Mouse (Mus musculus) embryonic facial prominence, embryonic 14.5 days (tissue): ENCODE measurements at regions not wholly inside any gene's neighbourhood (a gene's known extent, or its start where the extent isn't known, plus 50 kb on each side); places are given as distances from the start of the nearest gene placed in this dataset.

ENCODE experiments used
- ATAC-seq: fragments of 200-750 bp; cut with Nextera tagmentation; 2 replicates; pipeline ENCODE4 v1.8.0; 2017; ENCODE audit warnings: low read depth, moderate number of reproducible peaks, moderate TSS enrichment
- DNase-seq: peaks from one replicate; pipeline ENCODE4 v3.0.0-alpha.2; 2015; ENCODE audit warnings: low spot score
- H3K27ac ChIP-seq: fragments of 300-500 bp; sonication (generic); replicated peaks from 2 replicates; pipeline ENCODE4 v1.5.1; 2014; ENCODE audit warnings: low read depth, mild to moderate bottlenecking, low read length, moderate library complexity
- H3K27me3 ChIP-seq: fragments of 300-500 bp; sonication (generic); replicated peaks from 2 replicates; pipeline ENCODE4 v1.6.1; 2014; ENCODE audit warnings: low read length; ENCODE audit not compliant: control insufficient read depth, insufficient read depth
- H3K36me3 ChIP-seq: fragments of 300-500 bp; sonication (generic); 2 replicates; pipeline ENCODE4 v1.6.1; 2014; ENCODE audit warnings: low read length, mixed read lengths; ENCODE audit not compliant: control insufficient read depth, insufficient read depth
- H3K4me1 ChIP-seq: fragments of 300-500 bp; sonication (generic); 2 replicates; pipeline ENCODE4 v1.6.1; 2014; ENCODE audit warnings: antibody characterized with exemption, low read length; ENCODE audit not compliant: control insufficient read depth, insufficient read depth
- H3K4me2 ChIP-seq: fragments of 300-500 bp; sonication (generic); 2 replicates; pipeline ENCODE4 v1.6.1; 2014; ENCODE audit warnings: low read depth, mild to moderate bottlenecking, low read length, moderate library complexity, mixed read lengths
- H3K4me3 ChIP-seq: fragments of 300-500 bp; sonication (generic); 2 replicates; pipeline ENCODE4 v1.5.1; 2014; ENCODE audit warnings: low read depth, mild to moderate bottlenecking, low read length
- H3K9ac ChIP-seq: fragments of 300-500 bp; sonication (generic); 2 replicates; pipeline ENCODE4 v1.6.1; 2014; ENCODE audit warnings: low read depth, mild to moderate bottlenecking, low read length, moderate library complexity, mixed read lengths
- H3K9me3 ChIP-seq: fragments of 300-500 bp; sonication (generic); 2 replicates; pipeline ENCODE4 v1.6.1; 2016; ENCODE audit warnings: low read length; ENCODE audit not compliant: control insufficient read depth
- WGBS: fragments of 180-500 bp; shearing (Covaris S2); extraction: QIAGEN DNeasy Blood & Tissue Kit; methylation state at CpG from one replicate; pipeline ENCODE4 v1.1.7; 2014; 5-methylcytosine and 5-hydroxymethylcytosine counted together

DNA sequence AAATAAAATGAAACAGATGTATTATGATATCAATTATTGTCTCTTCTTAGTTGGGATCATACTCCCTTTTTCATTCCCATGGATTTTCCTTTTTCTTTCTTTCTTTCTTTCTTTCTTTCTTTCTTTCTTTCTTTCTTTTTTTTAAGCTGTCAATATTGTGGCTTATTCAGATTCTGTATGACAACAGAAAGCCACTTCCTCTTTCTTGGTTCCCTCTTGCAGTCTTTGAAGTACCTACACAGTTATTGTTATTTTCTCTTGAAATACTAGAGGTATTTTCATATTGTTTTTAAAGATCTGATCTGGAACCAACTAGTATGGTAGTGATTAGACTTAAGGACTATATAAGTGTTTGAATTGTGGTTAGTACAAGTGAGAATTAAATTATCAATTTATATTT is 444.6 kb upstream of the Fam174a start:
- Histone ChIP-seq H3K4me1 (no peaks in the 10 kb centered on the region), H3K9me3 (no peaks in the 10 kb centered on the region), H3K27me3 (no peaks in the 10 kb centered on the region), H3K36me3 (no peaks in the 10 kb centered on the region), H3K4me3 (no peak overlapping the region), H3K9ac (no peak overlapping the region), H3K27ac (no peak overlapping the region), H3K4me2 (no peak overlapping the region)
- DNase-seq = no peak
- no peak for ATAC-seq

DNA sequence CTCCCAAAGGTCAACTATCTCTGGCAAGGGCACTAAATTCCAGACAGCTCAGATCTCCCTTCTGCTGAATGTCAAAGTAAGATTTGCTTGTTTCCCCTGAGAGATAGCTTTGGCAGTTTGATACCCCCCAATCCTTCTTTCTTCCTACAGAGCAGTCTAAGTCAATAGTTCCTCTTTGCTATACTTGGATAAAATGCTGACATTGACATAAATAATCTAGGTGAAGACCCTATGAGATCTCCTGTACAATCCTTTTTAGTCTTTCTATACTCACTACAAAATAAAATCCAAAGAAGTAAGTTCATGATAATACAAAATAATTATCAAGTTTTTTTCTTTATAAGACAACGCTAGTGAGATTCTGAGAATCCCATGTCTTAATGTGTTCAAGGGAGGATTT is 432.9 kb upstream of the Fam174a start:
- no peaks in the 10 kb centered on the region for H3K9me3 ChIP-seq
- H3K4me2 ChIP-seq = no peak overlapping the region
- H3K4me1 ChIP-seq = no peaks in the 10 kb centered on the region
- WGBS = 98% methylated on average over 1 of the region's 1 CpGs
- no peaks in the 10 kb centered on the region for H3K27me3 ChIP-seq
- no peak for ATAC-seq
- no peak overlapping the region for H3K27ac ChIP-seq
- no peak overlapping the region for H3K4me3 ChIP-seq
- H3K9ac ChIP-seq = no peak overlapping the region
- no peaks in the 10 kb centered on the region for H3K36me3 ChIP-seq
- DNase-seq = no peak

DNA sequence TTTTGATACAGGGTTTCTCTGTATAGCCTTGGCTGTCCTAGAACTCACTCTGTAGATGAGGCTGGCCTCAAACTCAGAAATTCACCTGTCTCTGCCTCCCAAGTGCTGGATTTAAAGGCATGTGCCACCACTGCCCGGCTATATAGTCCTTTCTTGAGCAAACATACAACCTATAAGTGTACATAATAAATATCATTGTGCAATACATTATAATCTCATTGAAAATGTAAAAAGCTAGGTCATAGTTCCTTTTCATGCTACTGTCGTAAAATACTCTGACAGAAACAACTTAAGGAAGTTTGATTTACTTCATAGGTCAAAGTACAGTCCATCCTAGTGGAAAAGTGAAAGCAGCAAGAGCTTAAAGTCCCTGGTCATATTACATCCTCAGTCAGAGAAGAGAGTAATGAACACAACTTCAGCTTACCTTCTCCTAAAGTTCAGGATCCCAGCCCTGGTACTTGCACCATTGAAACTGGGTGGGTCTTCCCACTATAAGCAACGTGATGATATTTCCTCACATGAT is 408.4 kb upstream of the Fam174a start:
- Histone ChIP-seq H3K27ac (no peak overlapping the region), H3K9me3 (no peaks in the 10 kb centered on the region), H3K36me3 (no peaks in the 10 kb centered on the region), H3K4me2 (no peak overlapping the region), H3K4me3 (no peak overlapping the region), H3K9ac (no peak overlapping the region), H3K4me1 (no peaks in the 10 kb centered on the region), H3K27me3 (no peaks in the 10 kb centered on the region)
- DNase-seq (no peak), ATAC-seq (no peak)
- 72% methylated on average over 3 of the region's 3 CpGs for WGBS

DNA sequence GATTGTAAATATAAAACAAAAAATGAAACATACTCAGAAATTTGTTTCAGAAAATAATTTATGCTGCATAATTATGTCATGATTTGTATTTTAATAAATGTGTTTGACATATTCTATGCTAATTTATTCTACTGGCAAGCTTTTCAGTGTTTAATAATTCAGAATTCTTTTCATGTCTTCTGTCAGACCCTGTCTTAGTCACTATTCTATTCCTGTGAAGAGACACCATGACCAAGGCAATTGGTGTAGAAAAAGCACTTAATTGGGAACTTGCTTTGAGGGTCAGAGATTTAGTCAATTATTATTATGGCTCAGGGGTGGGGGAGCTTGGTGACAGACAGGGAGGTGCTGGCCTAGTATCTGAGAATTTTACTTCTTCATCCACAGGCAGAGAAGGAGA is 402.6 kb upstream of the Fam174a start:
- H3K27ac ChIP-seq = no peak overlapping the region
- no peaks in the 10 kb centered on the region for H3K9me3 ChIP-seq
- ATAC-seq = no peak
- no peak overlapping the region for H3K4me2 ChIP-seq
- H3K36me3 ChIP-seq = no peaks in the 10 kb centered on the region
- H3K4me3 ChIP-seq = no peak overlapping the region
- H3K9ac ChIP-seq = no peak overlapping the region
- no peaks in the 10 kb centered on the region for H3K4me1 ChIP-seq
- DNase-seq = no peak
- H3K27me3 ChIP-seq = no peaks in the 10 kb centered on the region
